Mouse (Mus musculus) heart, postnatal 36 days (tissue): ENCODE measurements at regions not wholly inside any gene's neighbourhood (a gene's known extent, or its start where the extent isn't known, plus 50 kb on each side); places are given as distances from the start of the nearest gene placed in this dataset.
A peak's percentile ranks its signal among the peaks of the same experiment; 100 is the strongest.

ENCODE experiments used
- DNase-seq, 2 experiments: peaks; one replicate each; pipeline ENCODE4 v3.0.0; 2021 to 2022
- intact Hi-C: fragments of 180-260 bp; cut with DNase I; formaldehyde crosslinking; loops from one replicate; pipeline ENCODE4 v1.15.1; 2025

DNA sequence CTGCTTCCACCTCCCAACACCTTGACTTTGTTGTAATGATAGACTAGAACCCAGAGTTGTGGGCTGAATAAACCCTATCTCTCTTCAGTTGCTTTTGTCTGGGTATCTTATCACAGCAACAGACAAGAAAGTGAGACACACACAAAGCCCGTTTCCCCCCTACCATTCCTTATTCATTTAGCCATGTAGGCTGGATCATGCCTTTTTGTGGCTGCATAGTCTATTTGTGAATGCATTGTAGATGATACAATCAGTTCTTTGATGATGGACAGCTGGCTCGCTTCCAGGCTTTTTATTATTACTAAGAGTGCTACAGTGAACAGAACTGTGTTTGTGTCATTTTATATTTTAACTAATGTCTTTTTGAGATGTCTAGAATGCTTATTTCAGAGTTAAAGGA lies 116.3 kb upstream of the Podxl start:
- DNase-seq: no peak

DNA sequence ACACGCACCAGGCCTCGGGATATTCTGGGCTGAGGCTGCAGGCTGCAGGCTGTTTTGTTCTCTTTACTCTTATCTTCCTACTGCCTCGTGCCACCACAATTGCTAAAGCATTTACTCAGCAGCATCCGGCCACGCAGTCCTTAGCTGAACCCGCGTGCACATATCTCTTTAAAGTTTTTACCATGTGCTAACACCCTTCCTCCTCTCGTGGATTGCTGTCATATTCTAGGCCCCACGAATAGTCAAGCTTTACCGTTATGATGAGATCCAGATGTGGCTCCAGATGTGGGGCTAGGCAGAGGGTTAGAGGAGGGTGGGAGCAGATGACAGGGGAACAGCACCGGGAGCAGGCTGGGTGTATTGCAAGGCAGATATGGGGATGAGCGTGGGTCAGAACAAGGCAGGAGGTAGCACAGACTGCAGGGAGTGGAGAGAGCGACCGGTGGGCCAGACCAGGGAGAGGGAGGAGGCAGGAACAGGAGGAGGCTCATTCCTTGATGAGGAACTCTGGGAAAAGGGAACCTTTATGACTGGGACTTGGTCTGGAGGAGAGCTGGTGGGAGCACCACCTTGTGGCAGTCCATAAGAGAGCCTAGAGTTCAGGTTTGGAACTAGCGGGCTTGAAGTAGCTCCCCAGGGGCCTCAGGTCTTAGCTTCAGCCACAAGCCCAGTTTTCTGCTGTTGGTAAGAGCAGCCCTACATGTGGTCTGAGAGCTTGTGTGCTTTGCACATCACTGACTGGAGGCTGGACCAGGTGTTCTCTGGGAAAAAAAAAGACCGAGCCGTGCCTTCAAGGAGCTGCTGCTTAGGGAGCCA lies 102.1 kb upstream of the Podxl start:
- intact Hi-C loops: no loop called here
- no peak for DNase-seq

More for the DNA sequence above, 116.3 kb upstream of the Podxl start:
- intact Hi-C loops: no loop called here

DNA sequence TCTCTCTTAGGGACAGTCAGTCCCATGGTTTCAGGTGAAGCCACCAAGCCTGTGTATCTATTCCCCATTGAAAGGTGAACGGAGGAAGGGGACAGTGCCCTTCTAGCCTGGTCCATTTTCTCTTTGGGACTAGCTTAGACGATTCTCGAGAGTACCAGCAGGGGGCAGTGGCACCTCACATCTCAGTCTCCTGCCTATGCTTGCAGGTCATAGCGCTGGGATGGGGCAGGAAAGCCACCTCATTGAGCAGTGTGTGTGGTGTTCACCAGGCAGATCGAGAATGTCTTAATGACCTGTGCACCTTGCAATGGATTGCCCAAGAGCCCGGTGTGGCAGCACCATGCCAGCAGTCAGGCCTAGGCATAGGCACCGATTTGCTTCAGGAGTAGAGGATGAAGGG lies 100.7 kb upstream of the Podxl start:
- DNase-seq: peak; percentile 68 to 72
- intact Hi-C loops: loop anchor here (1.0 to 5.0 kb wide), 3 partner anchors 176 to 928 kb away; no protein-coding TSS in a partner anchor

DNA sequence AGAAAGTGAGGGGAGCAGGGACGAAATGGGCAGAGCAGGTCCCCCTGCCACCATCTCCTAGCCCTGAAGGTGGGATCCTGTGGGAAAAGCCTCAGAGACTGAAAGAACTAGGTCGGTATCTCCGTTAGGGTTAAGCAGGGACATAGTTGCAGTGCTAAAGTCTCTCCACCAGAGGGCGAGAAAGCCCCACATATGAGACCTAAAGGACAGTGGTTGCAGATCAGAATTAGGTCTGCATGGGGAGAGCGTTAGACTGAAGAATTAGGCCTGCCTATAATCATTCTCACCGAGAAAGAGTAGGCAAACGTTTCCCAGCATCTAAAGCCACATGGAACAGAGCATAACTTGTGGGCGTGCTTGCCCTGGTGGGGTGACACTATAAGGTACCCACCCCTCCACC lies 97.0 kb upstream of the Podxl start:
- intact Hi-C loops: loop anchor here (2.0 to 5.0 kb wide), 3 partner anchors 277 to 932 kb away; no protein-coding TSS in a partner anchor
- DNase-seq: peak; percentile 54 to 64

GRCm38 (mm10) chr6:31659901-31660300 lies 96.1 kb upstream of the Podxl start:
- DNase-seq: no peak
- intact Hi-C loops: loop anchor here (2.0 to 5.0 kb wide), 3 partner anchors 277 to 932 kb away; no protein-coding TSS in a partner anchor

- DNase-seq: no peak
- intact Hi-C loops: no loop called here
These were observed 94.8 kb upstream of the Podxl start for GRCm38 (mm10) chr6:31658447-31659199.

DNA sequence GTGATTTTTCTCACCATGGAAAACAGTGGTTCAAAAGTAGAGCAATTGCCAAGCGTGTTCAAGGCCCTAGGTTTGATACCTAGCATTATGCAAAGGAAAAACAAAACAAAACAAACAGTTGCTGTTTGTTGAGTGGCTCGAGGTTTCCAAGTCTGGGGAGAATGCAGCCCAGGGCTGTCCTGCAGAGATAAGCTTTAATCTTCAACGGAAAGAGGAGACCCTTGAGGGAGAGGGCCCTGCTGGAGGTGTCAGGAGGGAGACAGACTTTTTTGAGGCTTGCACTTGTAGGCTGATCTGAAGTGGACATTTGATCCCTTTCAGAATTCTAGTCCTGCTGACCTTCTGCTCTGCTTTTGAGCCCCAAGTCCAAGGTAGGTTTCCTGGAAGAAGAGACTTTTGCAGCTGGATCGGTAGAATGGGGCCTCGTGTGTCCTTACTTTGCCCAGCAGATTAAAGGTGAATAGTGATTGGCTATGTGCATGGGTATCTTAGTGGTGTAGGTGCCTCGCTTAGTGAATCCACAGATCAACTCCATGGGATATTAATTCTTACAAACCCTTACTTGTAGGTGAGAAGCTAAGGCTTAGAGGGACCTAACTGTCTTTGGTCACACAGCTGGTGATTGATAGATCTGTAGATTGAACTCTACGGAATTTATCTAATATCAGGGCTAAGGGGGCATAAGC lies 87.2 kb upstream of the Podxl start:
- intact Hi-C loops: no loop called here
- no peak for DNase-seq

DNA sequence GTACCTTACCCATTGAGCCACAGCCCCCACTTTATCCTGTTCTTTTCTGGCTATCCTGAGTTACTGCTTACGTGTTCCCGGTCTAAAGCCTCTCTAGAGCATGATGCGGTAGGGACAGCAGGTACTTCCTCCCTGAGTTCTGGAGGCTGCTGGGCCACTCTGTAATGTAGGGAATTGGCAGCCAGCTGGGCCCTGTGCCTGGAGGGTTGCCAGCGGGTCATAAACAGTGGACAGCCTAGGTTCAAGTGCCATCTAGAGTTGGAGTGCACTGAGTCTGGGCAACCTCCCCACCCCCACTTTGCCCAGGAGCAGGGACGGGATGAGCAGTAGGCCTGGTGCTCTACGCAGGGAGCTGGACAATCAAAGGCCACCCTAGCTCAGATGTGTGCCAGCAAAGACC lies 81.5 kb upstream of the Podxl start:
- intact Hi-C loops: no loop called here
- no peak for DNase-seq

DNA sequence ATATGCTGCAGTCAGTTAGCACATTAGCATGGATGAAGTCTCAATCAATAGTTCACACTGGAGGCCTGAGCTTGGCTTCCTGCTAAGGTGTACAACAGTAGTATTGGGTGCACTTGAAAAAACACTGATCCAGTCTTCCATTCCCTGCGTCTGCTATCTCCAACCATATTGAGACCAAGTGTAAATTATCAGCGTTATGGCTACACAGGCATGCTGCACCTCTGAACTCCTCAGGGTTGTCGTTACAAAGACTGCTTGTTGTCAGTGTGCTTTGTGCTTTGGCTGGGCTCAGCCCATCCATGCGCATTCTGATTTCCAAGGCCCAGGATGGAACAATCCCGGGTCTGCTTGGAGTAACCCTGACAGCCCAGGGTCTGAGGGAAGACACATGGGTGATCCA lies 80.7 kb upstream of the Podxl start:
- no peak for DNase-seq
- intact Hi-C loops: no loop called here

- intact Hi-C loops: no loop called here
- peak; percentile 67 to 70 for DNase-seq
These were observed 78.7 kb upstream of the Podxl start for GRCm38 (mm10) chr6:31642451-31642942.

DNA sequence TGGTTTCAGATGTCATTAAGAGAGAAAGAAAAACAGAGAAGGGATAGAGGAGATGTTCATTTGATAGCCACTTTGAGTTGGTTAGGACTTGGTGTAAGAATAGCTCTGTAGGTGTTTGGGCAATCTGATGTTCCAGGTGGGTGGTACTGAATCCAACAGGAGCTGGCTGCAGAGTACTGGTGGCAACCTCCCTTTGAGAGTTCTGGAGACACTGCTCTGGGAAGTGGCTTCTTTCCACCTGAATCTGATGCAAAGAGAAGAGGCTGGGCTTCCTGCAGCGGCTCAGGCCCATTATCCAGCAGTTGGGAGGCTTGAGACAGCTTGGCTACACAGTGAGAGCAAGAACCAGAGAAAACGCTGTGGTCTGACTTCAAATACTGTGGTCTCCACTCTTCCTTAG lies 77.0 kb upstream of the Podxl start:
- intact Hi-C loops: no loop called here
- no peak for DNase-seq

GRCm38 (mm10) chr6:31639460-31639859 lies 75.7 kb upstream of the Podxl start:
- DNase-seq: peak; percentile 70 to 81
- intact Hi-C loops: loop anchor here (1.0 to 5.0 kb wide), 2 partner anchors 77 to 111 kb away; partner anchors contain the start of gene Podxl

DNA sequence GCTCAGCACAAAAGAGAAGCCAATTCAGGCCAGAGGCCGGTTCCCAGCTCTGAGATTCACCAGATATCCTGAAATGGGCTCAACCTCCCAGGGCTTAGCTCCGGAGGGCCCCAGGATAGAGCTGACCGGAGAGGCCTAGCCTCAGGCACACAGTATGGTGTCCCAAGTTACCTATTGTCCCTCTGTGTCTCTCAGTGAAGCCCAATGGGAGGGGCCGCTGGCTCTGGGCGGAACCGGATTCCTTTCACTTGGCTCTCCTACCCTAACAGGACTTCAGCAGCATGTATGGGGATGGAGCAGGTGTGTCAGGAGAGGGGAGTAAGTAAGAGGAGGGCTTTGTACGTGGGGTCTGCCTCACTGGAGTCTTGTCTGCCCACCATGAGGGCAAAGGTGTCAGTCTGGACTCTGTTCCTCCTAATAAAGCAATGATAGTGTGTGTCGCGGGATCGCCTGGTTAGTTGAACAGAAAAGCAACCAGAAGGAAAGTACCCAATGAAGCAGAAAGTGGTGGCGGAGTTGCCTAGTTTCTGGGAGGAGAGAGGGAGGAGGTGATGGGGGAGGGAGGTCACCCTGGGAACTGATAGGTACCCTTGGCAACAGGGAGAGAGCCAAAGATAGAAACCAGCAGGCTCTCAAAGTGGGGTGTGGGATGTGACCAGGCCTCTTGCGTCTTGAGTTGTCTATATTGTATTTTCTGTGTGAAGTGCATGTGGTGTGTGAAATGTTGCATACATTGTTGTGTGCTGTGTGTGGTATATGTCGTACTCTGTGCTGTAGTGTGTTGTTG lies 74.8 kb upstream of the Podxl start:
- intact Hi-C loops: loop anchor here (1.0 to 5.0 kb wide), 2 partner anchors 76 to 110 kb away; partner anchors contain the start of gene Podxl
- no peak for DNase-seq

GRCm38 (mm10) chr6:31637371-31638052 lies 73.7 kb upstream of the Podxl start:
- intact Hi-C loops: loop anchor here (5.0 kb wide), 1 partner anchor 75 kb away; the partner anchor contains the start of gene Podxl
- no peak for DNase-seq

DNA sequence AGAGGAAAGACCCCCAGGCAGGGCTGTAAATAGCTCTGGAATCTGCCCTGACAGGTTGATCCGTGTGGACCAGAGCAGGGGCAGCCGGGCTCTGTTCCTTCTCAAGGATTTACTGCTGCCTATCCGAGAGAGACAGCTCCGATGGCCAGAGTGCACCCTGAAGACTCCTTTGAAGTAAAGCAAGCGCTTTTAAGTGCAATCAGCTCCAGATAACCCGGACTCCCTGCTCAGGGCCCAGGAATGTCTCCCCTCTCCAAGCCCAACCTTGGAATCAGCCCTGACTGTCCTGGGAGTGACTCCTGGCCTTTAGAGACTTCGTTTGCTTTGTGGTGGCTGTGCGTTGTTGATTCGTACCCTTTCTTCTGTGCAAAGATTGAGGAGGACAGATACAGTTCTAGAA lies 73.2 kb upstream of the Podxl start:
- intact Hi-C loops: loop anchor here (5.0 kb wide), 1 partner anchor 75 kb away; the partner anchor contains the start of gene Podxl
- no peak for DNase-seq

DNA sequence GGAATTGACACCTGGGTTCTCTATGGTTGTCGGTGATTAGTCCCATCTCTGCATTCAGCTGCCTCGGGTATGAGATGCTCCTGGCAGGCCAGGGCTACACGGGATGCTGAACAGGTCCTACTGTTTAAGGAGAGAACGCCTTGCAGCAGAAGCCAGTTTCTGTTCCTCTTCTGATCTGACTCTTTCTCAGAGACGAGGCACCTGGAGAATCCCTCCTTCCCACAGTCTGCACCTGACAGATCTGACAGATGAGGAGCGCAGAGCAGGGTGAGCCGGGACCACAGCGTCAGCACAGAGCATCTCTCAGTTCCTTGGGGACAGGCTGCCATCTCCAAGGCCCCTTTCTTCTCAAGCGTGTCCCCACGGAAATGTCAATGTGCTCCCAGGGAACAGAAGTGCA lies 68.7 kb upstream of the Podxl start:
- no peak for DNase-seq
- intact Hi-C loops: no loop called here

DNA sequence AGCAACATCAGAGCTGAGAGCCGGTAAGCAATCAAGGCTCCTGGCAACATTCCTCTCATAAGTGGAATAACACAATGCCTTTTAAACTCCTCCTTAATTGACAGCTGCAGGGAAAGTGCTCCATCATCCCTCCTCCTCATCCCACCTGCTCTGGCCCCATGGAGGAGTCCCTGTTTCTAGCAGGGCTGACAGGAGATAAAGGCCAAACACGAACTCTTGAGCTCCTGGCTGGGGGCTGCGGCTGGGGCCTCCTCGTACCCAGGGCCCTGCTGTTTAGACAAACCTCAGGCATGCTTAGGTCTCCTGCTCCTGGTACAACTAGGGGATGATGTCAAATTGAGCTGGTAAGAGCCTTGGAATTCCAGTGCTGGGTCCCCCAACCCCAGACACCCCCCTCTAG lies 66.2 kb upstream of the Podxl start:
- DNase-seq: no peak
- intact Hi-C loops: no loop called here

DNA sequence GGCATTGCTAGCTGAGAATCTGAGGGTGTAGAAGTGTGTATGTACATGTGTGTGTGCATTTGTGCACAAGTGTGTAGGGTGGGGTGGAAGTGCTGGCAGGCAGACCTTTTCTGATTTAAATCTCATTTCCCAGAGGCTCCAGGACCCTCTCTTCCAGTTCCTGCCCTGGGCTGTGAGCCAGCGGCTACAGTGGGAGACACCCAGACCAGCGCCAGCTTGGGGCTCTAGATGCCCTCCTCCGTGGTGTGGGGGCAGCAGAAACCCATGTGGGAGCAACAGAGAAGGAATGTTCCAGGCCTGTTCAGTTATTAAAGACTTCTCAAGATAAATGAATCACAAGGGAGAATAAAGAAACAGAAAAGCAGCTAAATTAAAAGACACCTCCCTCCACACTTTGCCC lies 64.1 kb upstream of the Podxl start:
- intact Hi-C loops: no loop called here
- DNase-seq: no peak

- intact Hi-C loops: no loop called here
These were observed 61.3 kb upstream of the Podxl start for GRCm38 (mm10) chr6:31625055-31625454.

More at GRCm38 (mm10) chr6:31625055-31625454, 61.3 kb upstream of the Podxl start:
- no peak for DNase-seq
